Mouse (Mus musculus): Measurements from ENCODE around the gene Gprasp1.
"Not testable (repeated sequence)": the region's sequence is repeated elsewhere in the genome, so short reads cannot be mapped to it uniquely, and the experiment has no call there.

Gene Gprasp1

DNA sequence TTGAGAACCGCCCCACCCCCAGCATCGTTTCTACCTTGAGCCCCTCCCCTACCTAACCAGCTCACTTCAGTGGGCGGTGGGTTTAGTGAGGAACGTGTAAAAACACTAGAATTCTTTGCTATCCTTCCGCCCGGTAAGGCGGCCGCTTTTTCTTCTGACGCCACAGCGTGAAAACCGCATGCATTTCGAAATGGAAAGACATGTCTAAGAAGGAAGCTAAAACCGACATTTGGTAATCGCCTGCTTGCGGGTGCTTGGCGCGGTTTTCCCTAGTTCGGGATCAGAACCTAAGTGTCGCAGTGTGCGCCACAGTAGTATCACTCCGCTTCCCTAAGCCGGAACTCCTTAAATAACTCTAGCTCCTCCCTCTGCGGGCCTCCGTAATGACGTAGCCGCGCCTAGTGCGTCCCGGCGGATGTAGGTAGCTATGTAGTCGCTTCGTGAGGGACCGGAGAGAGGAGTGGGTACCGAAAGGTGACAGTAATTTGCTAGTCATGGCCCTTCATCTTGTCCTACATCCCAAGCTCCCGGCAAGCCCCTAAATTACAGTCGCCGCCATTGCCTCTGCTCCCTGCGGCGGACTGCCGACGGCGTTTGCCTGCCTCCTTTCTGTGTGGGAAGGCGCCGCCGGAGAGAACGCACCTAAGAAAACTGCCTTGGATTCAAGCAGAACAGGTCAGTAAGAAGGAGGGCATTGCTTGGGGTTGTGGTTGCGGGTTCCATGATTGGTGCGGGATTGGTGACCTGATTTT, at the start of gene Gprasp1, which contains the start of gene Armcx5:
Gprasp1 (plus strand) TSS at position 430 of the 752 bp plus-strand sequence.
Armcx5 (plus strand) TSS at position 430 of the 752 bp plus-strand sequence.
- peak; percentile 94 for DNase-seq (ENCODE audit: low read depth)

DNA sequence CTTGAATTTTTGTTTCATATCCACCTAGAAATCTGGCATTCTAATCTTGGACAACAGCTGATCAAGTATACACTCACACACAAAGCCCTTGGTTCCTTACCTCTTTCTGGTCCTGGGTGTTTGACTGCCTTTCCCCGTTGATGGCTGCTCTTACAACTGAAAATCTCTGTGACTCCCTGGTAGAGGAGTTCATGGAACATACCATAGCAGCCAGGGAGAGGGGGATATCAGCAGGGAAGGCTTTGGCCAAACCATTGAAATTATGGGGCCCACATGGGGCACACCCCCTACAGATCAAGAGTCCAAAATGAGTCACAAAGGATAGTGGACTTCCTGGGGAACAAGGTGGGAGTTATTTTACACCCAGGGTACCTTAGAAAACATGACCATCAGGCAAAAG, 48.9 kb upstream of the Gprasp1 start, which contains the start of gene Tcp11x2:
Tcp11x2 (minus strand) TSS at position 158 of the 400 bp plus-strand sequence.
- DNase-seq (ENCODE audit: low read depth), result no peak

DNA sequence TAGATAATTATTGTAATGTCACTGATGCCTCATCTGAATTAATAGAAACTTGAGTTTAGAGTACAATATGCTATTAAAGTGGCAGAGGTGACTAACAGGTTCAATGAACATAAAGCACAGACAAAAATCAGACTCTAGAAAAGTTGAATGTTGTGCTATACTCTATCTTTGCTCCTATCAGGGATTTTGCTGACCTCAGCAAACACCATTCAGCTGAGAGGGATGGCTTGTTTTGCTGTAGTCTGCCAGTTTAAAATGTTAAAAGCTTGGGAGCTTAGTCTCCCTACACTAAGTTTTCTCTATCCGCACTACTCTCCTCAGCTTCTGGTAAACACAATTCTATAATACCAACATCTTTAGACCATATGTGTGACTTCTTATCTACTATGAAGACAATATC, 39.4 kb upstream of the Gprasp1 start:
- DNase-seq (ENCODE audit: low read depth), result no peak

DNA sequence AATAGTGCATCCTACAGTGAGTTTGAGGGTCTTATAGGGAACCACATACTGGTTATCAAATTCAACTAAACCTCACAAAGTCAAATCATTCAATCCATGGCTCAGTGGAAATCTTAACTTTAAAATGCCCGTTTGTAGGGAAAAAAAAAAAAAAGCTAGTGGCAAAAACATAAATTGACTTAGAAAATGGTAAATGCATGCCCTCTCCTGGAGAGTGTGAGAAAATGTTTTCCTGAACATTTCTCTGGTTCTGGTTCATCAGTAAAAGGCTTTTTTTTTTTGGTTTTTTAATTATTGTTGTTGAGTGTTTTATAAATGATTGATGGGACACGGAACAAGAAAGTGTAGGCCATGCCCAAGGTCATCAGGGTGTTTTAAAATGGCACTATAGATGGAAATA, 38.2 kb upstream of the Gprasp1 start:
- no peak for DNase-seq (ENCODE audit: low read depth)

DNA sequence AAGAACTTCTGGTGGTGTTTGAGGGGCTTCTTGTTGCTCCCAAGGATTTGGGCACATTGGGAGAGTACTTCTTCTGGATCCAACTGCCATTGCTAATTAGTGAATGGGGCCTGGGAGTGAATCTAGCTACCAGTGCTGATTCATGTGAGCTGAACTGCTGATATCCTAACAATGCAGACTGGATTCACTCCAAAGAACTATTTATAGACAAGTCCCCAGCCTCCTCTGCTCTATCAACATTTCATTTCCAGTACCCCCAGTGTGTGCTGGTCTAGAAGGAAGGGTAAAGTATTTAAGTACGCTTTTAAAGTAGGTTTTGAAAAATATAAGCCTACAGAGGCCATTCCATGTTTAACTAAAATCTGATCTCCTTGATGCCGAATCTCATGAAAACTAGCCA, 29.7 kb upstream of the Gprasp1 start:
- no peak for DNase-seq (ENCODE audit: low read depth)

DNA sequence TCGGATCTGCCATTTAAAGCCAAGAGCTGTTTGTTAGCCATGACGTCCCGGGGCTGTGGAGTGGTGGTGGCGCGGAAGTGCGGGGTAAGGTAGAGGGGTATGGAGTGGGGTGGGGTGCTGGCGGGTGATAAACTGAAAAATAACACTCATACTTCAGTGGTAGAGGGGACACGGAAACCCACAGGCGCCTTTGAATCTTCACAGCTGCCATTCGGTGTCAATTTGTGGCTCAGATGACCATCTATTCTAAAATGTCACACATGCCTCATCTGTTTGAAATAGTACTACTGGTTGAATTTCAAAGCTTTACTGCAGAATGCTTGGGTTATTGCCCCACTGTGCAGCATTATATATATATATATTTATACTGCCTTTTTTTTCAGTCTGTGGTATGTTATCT, 17.4 kb upstream of the Gprasp1 start, which contains the start of gene Tmsb15a:
Tmsb15a (minus strand) TSS at position 101 of the 400 bp plus-strand sequence.
- no peak for DNase-seq (ENCODE audit: low read depth)

DNA sequence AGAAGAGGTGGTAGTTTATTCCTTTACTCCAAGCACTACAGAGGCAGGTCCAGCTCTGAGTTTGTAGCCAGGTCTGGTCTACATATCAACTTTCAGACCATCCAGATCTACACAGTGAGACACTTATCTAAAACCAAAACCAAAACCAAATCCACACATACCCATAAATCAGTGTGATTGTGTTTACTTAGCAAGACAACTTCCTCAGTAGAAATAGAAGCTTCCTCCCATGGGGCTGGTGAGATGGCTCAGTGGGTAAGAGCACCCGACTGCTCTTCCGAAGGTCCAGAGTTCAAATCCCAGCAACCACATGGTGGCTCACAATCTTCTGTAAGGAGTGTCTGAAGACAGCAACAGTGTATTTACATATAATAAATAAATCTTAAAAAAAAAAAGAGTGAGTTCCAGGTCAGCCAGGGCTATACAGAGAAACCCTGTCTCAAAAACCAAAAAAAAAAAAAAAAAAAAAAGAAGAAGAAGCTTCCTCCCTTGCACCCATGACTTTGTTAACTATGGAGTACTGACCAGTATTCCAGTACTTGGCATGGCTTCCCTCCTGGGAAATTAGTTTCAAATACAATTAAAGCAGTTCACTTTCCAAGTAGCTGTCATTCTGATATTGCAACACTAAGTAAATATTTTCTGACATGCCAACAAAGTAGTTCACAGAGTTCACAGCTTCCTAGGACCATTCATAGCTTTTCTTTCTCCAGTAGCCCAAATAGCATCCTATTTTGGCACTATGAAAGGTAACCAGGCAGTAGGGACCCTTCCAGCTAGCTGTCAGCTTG, 3.6 kb upstream of the Gprasp1 start:
- DNase-seq (ENCODE audit: low read depth), result no peak

DNA sequence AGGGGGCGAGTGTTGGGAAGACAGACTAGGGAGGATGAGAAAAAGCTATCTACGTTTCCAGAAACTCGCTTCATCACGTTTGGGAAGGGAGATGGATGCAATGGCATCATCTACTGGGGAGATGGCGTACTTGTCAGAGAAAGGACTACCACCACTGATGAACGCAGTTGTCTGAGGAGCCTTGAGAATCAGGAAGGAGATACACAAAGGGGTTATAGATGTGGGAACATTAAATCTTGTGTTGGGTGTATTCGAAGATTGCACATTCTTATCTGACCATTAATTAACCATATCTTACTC, 473 bp downstream of the Gprasp1 start:
- DNase-seq (ENCODE audit: low read depth), result no peak

DNA sequence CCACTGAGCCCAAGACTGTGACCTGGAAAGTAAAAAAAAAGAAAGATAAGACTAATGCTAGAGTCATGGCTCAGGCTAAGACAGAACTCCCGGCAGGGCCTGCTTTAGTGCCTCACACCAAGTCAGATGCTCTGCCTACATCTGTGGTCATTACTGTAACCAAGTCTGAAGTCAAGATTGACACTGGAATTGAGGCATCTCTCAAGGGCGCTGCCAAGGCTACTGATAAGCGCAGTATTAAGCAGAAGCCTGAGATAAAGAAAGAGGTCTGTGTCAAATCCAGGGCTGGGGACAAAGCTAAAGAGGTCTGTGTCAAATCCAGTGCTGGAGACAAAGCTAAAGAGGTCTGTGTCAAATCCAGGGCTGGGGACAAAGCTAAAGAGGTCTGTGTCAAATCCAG, 2.8 kb downstream of the Gprasp1 start:
- not testable (repeated sequence) for DNase-seq (ENCODE audit: low read depth)

DNA sequence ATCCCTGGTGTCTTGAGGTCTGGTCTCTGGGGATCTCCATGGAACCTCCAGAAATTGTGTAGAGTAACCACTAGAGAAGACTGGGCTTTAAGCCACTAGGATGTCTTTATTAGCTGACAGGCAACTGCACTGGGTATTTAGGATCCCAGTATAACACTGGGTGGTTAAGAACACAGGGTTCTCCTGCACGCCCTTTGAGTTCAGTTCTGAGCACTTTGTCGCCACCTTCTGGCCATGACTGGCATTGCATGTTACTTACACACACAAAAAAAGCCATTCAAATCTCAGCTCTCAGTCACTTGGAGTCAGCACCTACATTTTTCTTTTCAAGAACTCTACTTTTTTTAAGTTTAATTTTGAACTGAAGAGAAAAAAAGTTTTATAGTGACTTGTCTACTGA, 10.3 kb downstream of the Gprasp1 start:
- DNase-seq (ENCODE audit: low read depth), result peak; percentile 82

DNA sequence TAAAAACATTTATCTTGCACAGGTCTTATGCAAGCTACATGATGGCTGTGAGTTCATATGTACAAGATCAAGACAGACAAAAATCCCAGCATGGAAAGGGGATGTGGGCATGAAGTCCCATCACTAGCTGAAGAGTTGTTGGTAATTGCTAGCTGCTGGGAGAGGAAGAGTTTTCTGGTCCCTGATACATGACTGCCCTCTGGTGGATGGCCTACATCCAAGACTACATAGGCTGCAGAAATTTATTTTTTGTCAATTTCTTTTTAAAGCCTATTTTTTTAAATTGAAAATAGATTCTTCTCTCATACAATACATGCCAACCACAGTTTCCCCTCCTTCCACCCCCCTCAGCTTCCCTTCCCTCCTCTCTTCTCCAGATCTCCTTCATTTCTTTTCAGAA, 19.2 kb downstream of the Gprasp1 start:
- peak; percentile 25 for DNase-seq (ENCODE audit: low read depth)

DNA sequence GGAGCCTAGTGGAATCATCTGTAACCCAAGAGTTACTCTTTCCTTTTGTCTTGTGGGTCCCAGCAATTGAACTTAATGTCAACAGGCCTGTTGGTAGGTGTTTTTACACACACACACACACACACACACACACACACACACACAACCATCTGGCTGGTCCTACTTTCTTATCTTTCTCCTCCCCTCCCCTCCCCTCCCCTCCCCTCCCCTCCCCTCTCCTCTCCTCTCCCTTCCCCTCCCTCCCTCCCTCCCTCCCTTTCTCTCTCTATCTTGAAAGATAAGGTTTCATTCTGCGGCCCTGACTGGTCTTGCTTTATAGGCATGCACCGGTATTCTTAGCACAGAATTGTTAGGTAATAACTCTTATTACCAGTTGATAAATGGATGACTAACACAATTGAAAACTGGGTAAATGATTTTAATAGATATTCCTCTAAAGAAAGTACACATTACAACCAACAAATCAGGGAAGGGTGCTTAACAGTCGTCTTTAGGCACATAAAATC, 25.6 kb downstream of the Gprasp1 start:
- DNase-seq (ENCODE audit: low read depth), result no peak

DNA sequence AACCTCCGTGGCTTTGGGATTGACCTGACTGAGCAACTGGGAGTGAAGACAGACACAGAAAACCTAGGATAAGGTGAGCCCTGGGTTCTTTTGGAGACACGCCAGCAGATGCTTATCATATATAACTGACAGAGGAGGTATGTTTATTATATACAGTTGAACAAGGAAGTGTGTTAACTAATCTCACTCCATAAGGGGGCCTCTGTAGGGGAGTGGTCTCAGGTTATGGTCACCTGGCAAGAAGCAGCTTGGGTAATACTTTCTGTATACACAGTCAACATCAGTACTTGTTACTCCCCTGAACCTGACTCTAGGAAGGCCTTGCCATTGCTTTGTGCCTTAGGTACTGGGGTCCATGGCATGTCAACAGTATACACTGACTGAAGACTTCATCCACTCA, 26.0 kb downstream of the Gprasp1 start:
- no peak for DNase-seq (ENCODE audit: low read depth)

DNA sequence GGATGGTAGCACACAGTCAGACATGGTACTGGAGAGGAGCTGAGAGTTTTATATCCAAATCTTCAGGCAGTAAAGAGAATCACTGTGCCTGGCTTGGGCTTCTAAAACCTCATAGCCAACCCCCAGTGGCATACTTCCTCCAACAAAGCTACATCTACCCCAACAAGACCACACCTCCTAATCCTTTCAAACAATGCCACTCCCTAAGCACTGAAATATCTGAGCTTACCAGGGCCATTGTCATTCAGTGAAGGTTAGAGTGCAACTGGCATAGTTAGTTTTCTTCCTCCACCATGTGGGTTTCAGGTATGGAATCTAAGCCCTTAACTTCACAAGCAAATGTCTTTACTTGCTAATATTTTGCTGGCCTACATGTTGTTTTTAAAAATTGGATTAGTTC, 49.0 kb downstream of the Gprasp1 start:
- DNase-seq (ENCODE audit: low read depth), result no peak

DNA sequence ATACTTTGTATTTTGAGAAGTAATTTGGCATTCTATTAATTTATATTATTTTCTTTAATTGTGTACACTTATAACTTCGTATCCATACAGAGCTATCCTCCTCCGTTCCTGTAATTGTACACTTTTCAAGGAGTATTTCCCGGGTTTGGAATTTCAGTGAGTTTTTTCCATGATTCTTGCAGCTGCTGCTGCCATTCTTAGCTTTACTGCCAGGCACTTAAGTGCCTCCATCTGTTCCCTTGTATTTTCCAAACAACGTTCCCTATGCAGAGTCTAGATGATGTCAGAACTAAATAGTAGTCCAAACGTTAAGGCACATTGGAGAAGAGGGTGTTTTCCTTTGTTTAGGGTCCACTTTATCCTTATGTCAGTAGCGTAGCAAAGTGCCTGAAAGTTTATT, 49.8 kb downstream of the Gprasp1 start:
- no peak for DNase-seq (ENCODE audit: low read depth)

DNA sequence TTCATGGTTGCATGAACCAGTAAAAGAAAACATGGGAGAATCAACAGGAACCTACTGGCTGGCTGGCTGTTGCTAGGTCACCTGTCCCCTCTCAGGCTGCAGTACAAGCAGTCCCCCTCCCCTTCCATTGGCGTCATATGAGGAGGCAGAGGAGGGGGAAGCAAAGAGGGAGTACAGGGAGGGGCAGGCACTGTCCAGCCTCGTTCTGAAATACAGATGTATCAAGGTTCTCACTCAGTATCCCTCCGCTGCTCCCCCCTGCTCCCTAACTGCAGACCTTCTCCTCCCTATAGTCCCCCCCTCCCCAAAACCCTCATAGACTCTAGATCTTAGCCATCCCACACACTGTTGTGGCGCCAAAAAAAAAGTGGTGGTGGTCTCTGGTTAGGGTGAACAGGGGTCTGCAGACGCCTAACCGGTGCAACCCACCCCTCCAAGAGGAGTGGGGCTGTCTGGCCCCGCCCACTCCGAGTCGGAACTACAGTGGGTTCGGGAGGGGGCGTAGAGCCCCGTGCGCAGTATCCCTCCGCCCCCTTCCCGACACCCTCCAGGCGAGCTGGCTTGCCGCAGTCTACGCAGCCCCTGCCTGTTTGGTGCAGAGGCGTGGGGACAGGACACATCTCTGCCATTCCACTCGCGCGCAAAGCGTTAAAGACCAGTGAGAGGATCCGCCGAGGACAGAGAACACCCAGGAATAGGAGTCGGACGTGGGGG, 53.2 kb downstream of the Gprasp1 start:
- DNase-seq (ENCODE audit: low read depth), result peak; percentile 51

DNA sequence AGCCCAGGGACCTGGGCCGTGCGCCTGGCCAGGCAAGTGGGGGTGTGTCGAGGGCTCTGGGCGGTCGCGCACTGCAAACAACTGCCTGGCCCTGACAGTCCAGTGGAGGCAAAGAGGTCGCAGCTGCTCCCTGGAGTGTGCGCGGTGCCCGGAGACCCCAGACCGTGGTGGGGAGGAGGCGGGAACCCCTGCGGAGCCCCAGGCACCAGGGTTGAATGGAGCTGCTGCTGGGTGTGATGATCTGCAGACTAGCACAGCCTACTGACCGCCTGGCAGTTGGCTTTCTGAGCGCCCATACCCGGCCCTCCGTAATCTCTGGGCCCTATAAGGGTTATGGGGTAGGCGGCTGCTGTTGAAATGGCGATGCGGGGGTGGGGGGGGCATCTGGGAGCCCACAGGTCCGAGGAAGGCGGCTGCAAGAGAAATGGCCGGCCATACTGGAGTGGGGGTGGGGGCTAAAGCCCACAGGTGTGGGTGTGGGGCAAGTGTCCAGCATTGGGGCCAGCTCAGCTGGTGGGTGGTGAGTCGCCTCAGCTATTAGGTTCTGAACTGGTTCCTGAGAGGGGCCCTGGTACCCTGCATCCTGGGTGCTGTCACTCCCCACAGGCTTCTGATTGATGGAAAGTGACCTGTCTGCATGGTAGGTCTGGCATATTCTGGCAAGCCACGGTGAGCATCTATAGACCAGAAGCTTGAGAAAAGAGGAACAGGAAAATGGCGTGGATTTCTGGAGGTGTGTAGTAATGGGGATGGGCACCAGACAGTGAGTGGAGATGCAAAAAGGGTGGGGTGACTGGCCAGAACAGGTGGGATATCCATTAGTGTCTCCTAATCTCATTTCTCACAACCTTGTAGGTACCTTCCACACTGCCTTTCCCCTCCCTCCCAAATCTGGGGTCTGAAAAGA, 54.0 kb downstream of the Gprasp1 start:
- DNase-seq (ENCODE audit: low read depth), result peak; percentile 37

DNA sequence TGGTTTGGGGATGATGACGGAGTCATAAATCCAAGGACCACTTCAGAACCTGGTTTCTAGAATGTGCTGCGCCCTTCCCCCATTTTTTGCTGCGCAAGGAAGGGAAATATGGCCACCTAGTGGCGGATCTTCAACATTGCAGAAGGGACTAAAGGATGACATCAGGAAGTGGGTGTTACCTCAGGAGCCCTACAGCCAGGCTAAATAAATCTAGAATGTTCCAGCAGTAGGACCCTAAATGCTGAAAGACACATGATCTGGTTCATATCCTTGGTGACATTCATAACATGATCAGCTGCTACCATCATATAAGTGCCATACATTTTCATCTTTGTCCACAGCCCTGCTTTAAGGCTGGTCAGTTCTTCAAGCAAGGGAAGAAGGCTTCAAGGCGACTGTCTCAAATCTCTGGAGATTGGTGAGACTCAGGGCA, 54.7 kb downstream of the Gprasp1 start, which contains the start of gene Bhlhb9:
Bhlhb9 (plus strand) TSS at position 383 of the 433 bp plus-strand sequence.
- DNase-seq (ENCODE audit: low read depth), result peak; percentile 79

DNA sequence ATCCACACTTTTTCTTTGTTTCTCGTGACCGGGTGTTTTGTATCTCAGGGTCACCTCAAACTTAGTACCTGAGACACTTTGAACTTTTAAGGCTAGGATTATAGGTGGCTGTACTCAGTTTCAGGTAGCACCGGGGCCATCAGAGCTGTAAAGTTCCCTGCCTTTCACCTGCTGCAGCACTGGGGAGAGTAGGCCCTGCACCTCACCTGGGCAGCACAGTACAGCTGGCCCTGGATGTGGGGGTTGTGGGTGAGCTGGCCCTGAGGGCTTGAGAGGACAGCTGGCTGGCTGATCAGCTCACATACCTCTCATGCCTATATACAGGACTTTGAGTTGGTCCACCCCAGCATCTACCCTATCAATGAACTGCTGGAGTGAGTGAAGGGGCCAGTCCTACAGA, 61.6 kb downstream of the Gprasp1 start:
- DNase-seq (ENCODE audit: low read depth), result no peak

DNA sequence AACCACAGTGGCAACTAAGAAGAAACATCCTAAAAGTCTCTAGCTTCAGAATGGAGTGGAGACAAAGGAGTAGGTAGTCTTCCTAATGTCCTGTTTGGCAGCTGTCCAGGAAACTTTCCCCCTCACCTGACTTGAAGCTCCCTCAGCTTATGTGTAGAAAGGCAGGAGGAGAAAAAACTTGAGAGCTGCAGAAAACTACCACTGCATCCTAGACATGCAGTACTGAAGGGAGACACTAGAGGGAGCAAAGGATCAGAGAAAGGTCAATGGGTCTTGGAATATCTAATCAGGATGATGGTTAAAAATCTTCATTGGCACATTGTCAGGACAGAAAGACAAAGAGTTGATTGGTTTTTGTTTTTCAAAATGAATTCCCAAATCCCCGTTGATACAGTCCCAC, 63.2 kb downstream of the Gprasp1 start:
- peak; percentile 67 for DNase-seq (ENCODE audit: low read depth)

DNA sequence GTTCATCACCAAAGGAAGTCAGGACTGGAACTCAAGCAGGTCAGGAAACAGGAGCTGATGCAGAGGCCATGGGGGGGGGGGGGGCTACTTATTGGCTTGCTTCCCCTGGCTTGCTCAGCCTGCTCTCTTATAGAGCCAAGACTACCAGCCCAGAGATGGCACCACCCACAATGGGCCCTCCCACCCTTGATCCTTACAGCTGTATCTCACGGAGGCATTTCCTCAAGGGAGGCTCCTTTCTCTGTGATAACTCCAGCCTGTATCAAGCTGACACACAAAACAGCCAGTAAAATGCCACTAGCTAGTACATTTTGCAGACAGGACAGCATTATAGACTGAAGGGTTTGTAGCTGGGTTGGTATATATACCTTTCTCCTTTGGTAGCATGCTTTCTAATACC, 93.4 kb downstream of the Gprasp1 start:
- not testable (repeated sequence) for DNase-seq (ENCODE audit: low read depth)

All from naive thymus-derived CD4-positive, alpha-beta T cell, adult 2 months (primary cell).